Mouse (Mus musculus): ENCODE data around the gene Aldh1a2.
A peak's percentile ranks its signal among the peaks of the same experiment; 100 is the strongest.

Aldh1a2 gene

GRCm38 (mm10) chr9:71289810-71290209, 74.2 kb downstream of the Aldh1a2 start:
- no peak for DNase-seq (ENCODE audit: low read depth, low spot score)

GRCm38 (mm10) chr9:71290730-71291129, 75.1 kb downstream of the Aldh1a2 start:
- DNase-seq (ENCODE audit: low read depth, low spot score) = no peak

GRCm38 (mm10) chr9:71295501-71295900, 79.9 kb downstream of the Aldh1a2 start:
- DNase-seq (ENCODE audit: low read depth, low spot score) = no peak

GRCm38 (mm10) chr9:71303594-71303993, 88.0 kb downstream of the Aldh1a2 start:
- no peak for DNase-seq (ENCODE audit: low read depth, low spot score)

GRCm38 (mm10) chr9:71307106-71307789, 91.7 kb downstream of the Aldh1a2 start:
- DNase-seq (ENCODE audit: low read depth, low spot score) = no peak

GRCm38 (mm10) chr9:71315960-71316359, 100.4 kb downstream of the Aldh1a2 start:
- DNase-seq (ENCODE audit: low read depth, low spot score) = no peak

GRCm38 (mm10) chr9:71317096-71317920, 101.7 kb downstream of the Aldh1a2 start:
- DNase-seq (ENCODE audit: low read depth, low spot score) = no peak

GRCm38 (mm10) chr9:71317921-71318241, 102.3 kb downstream of the Aldh1a2 start:
- no peak for DNase-seq (ENCODE audit: low read depth, low spot score)

- DNase-seq (ENCODE audit: low read depth, low spot score) = no peak
Measured at GRCm38 (mm10) chr9:71319776-71320175, 104.2 kb downstream of the Aldh1a2 start.

- no peak for DNase-seq (ENCODE audit: low read depth, low spot score)
Measured at GRCm38 (mm10) chr9:71320246-71321155, 104.9 kb downstream of the Aldh1a2 start.

GRCm38 (mm10) chr9:71321436-71321835, 105.8 kb downstream of the Aldh1a2 start:
- no peak for DNase-seq (ENCODE audit: low read depth, low spot score)

- no peak for DNase-seq (ENCODE audit: low read depth, low spot score)
Measured at GRCm38 (mm10) chr9:71321871-71322270, 106.3 kb downstream of the Aldh1a2 start.

- DNase-seq (ENCODE audit: low read depth, low spot score) = peak; percentile 51
Measured at GRCm38 (mm10) chr9:71323303-71323952, 107.8 kb downstream of the Aldh1a2 start.

GRCm38 (mm10) chr9:71324060-71324459, 108.5 kb downstream of the Aldh1a2 start:
- no peak for DNase-seq (ENCODE audit: low read depth, low spot score)

- no peak for DNase-seq (ENCODE audit: low read depth, low spot score)
Measured at GRCm38 (mm10) chr9:71326261-71326660, 110.7 kb downstream of the Aldh1a2 start.

GRCm38 (mm10) chr9:71331661-71332060, 116.1 kb downstream of the Aldh1a2 start:
- DNase-seq (ENCODE audit: low read depth, low spot score) = no peak

GRCm38 (mm10) chr9:71336674-71337073, 121.1 kb downstream of the Aldh1a2 start:
- DNase-seq (ENCODE audit: low read depth, low spot score) = no peak

- DNase-seq (ENCODE audit: low read depth, low spot score) = peak; percentile 93
Measured at GRCm38 (mm10) chr9:71337425-71337824, 121.8 kb downstream of the Aldh1a2 start.

- no peak for DNase-seq (ENCODE audit: low read depth, low spot score)
Measured at GRCm38 (mm10) chr9:71340116-71340515, 124.5 kb downstream of the Aldh1a2 start.
